Mouse (Mus musculus): Measurements from ENCODE around the gene Exosc6. TPM values are rescaled to one million over a fixed set of nuclear protein-coding genes. Genes with fewer than 3 reads are reported as not detected.
A peak's percentile ranks its signal among the peaks of the same experiment; 100 is the strongest.
"Not testable (repeated sequence)": the region's sequence is repeated elsewhere in the genome, so short reads cannot be mapped to it uniquely, and the experiment has no call there.

The Exosc6 gene
- total and polyA plus RNA-seq, 2 experiments from 2014 or later, result not detected

- DNase-seq (ENCODE audit: low spot score), result no peak
- H3K4me3 ChIP-seq (ENCODE audit: low read length), result no peak overlapping the region
- TF ChIP-seq CTCF (IDR thresholded peaks at IDR 0.05; ENCODE audit: low read depth), result no peak
- no peak overlapping the region for H3K27ac ChIP-seq
- no peaks in the 10 kb centered on the region for H3K4me1 ChIP-seq (ENCODE audit: insufficient read depth, low read length)
- ATAC-seq, result no peak
- H3K9ac ChIP-seq (replicated peaks; ENCODE audit: low read length), result no peak overlapping the region
- 31% methylated on average over 10 of the region's 10 CpGs for WGBS
- no peaks in the 10 kb centered on the region for H3K9me3 ChIP-seq (ENCODE audit: low read length)
- H3K36me3 ChIP-seq (ENCODE audit: insufficient read depth, low read length), result no peaks in the 10 kb centered on the region
- H3K27me3 ChIP-seq (ENCODE audit: insufficient read depth, low read length), result no peaks in the 10 kb centered on the region
- no peak overlapping the region for H3K4me2 ChIP-seq (ENCODE audit: low read depth, low read length)
Observed at GRCm38 (mm10) chr8:111067439-111067838, 11.3 kb downstream of the Exosc6 start.

DNA sequence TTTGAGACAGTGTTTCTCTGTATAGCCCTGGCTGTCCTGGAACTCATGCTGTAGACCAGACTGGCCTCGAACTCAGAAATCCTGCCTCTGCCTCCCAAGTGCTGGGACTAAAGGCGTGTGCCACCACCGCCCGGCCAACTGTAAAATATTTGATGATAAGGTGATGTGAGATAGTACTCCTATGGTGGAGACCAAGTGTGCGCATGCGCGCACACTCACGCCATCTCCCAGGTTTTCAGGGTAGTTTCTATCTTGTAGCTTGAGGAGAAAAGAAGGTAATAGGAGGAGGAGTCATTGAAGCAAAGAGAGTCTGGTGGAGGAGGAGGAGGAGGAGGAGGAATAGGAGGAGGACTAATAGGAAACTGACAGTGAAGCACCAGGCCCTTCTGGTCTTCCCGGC is 12.5 kb downstream of the Exosc6 start:
- 91% methylated on average over 9 of the region's 9 CpGs for WGBS

GRCm38 (mm10) chr8:111075926-111076325 is 19.8 kb downstream of the Exosc6 start:
- no peak for TF ChIP-seq CTCF (IDR thresholded peaks at IDR 0.05; ENCODE audit: low read depth)
- no peak for ATAC-seq

More for the DNA sequence above, 12.5 kb downstream of the Exosc6 start:
- H3K27ac ChIP-seq; H3K9ac ChIP-seq (replicated peaks; ENCODE audit: low read length); H3K27me3 ChIP-seq (ENCODE audit: insufficient read depth, low read length); H3K4me2 ChIP-seq (ENCODE audit: low read depth, low read length); DNase-seq (ENCODE audit: low spot score); ATAC-seq; H3K4me1 ChIP-seq (ENCODE audit: insufficient read depth, low read length); H3K4me3 ChIP-seq (ENCODE audit: low read length); H3K9me3 ChIP-seq (ENCODE audit: low read length); H3K36me3 ChIP-seq (ENCODE audit: insufficient read depth, low read length): not testable (repeated sequence)

GRCm38 (mm10) chr8:111079461-111079860 is 23.3 kb downstream of the Exosc6 start:
- Histone ChIP-seq H3K36me3 (ENCODE audit: insufficient read depth, low read length) (no peaks in the 10 kb centered on the region), H3K4me3 (ENCODE audit: low read length) (no peak overlapping the region), H3K9me3 (ENCODE audit: low read length) (no peaks in the 10 kb centered on the region), H3K27me3 (ENCODE audit: insufficient read depth, low read length) (no peaks in the 10 kb centered on the region), H3K4me1 (ENCODE audit: insufficient read depth, low read length) (no peaks in the 10 kb centered on the region), H3K9ac (replicated peaks; ENCODE audit: low read length) (no peak overlapping the region), H3K27ac (no peak overlapping the region), H3K4me2 (ENCODE audit: low read depth, low read length) (no peak overlapping the region)
- 45% methylated on average over 5 of the region's 5 CpGs for WGBS
- no peak for ATAC-seq
- DNase-seq (ENCODE audit: low spot score), result no peak
- TF ChIP-seq CTCF (IDR thresholded peaks at IDR 0.05; ENCODE audit: low read depth), result no peak

More at GRCm38 (mm10) chr8:111075926-111076325, 19.8 kb downstream of the Exosc6 start:
- Histone ChIP-seq H3K4me3 (ENCODE audit: low read length) (no peak overlapping the region), H3K4me1 (ENCODE audit: insufficient read depth, low read length) (no peaks in the 10 kb centered on the region), H3K27ac (no peak overlapping the region), H3K9me3 (ENCODE audit: low read length) (no peaks in the 10 kb centered on the region), H3K27me3 (ENCODE audit: insufficient read depth, low read length) (no peaks in the 10 kb centered on the region), H3K36me3 (ENCODE audit: insufficient read depth, low read length) (no peaks in the 10 kb centered on the region), H3K9ac (replicated peaks; ENCODE audit: low read length) (no peak overlapping the region), H3K4me2 (ENCODE audit: low read depth, low read length) (no peak overlapping the region)
- no peak for DNase-seq (ENCODE audit: low spot score)
- 71% methylated on average over 3 of the region's 3 CpGs for WGBS

DNA sequence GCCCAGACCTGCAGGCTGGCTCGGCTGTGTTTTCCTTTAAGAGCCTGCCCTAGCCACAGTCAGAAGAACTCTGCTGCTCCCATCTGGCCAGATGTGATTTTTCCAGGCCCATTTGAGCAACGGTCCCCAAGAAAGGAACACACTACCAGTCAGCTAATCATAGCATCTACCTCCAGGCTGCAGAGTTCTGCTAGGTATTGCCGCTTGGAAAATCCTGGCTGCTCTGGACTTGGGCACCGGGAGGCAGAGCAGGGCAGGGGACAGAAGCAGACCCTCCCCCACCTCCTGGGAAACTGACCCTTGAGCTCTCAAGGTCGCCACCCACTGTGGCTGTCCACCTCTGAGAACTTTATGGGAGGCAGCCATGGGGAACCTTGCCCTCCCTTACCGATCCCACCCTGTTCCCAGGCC is 23.7 kb downstream of the Exosc6 start:
- Histone ChIP-seq H3K27me3 (ENCODE audit: insufficient read depth, low read length) (no peaks in the 10 kb centered on the region), H3K4me1 (ENCODE audit: insufficient read depth, low read length) (no peaks in the 10 kb centered on the region), H3K36me3 (ENCODE audit: insufficient read depth, low read length) (no peaks in the 10 kb centered on the region), H3K9me3 (ENCODE audit: low read length) (no peaks in the 10 kb centered on the region), H3K27ac (no peak overlapping the region), H3K4me3 (ENCODE audit: low read length) (no peak overlapping the region), H3K9ac (replicated peaks; ENCODE audit: low read length) (no peak overlapping the region), H3K4me2 (ENCODE audit: low read depth, low read length) (no peak overlapping the region)
- ATAC-seq (no peak), DNase-seq (ENCODE audit: low spot score) (peak; percentile 42)
- WGBS, result 24% methylated on average over 6 of the region's 6 CpGs
- peak; percentile 50 for TF ChIP-seq CTCF (IDR thresholded peaks at IDR 0.05; ENCODE audit: low read depth)

DNA sequence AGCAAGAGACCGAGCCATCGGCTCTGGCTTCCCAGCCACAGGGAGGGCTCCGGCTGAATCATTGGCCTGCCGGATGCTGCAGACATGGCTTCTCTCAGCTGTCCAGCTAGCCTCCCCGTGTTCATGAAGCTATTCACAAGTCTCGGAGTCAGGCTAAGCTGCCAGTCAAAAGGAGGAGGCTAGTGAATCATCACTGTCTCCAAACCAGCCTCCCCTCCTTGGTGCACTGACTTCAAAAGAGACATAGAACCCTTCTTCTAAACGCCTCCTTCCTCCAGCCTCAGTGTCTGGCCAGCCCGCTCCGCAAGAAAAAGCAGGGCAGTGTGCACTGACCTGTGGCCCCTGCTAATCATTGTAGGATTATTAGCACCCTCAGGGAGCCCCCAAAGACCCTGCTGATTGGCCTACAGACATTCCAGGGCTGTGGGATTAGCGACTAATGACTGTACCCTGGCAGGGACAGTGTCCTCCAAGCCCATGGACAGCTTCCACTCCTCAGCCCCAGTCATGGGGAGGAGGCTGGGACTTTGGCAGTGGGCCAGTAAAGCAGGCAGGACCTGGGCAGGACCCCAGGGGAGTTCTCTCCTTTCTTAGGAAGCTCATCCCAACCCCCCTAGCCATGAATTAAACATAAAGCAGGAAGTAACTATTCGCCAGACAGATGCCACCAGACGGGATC is 25.6 kb downstream of the Exosc6 start:
- WGBS, result 51% methylated on average over 12 of the region's 12 CpGs
- peak; percentile 13 for DNase-seq (ENCODE audit: low spot score)
- H3K27me3 ChIP-seq (ENCODE audit: insufficient read depth, low read length), result no peaks in the 10 kb centered on the region
- H3K4me2 ChIP-seq (ENCODE audit: low read depth, low read length), result no peak overlapping the region
- no peak overlapping the region for H3K9ac ChIP-seq (replicated peaks; ENCODE audit: low read length)
- H3K27ac ChIP-seq, result no peak overlapping the region
- no peaks in the 10 kb centered on the region for H3K9me3 ChIP-seq (ENCODE audit: low read length)
- no peak overlapping the region for H3K4me3 ChIP-seq (ENCODE audit: low read length)
- no peaks in the 10 kb centered on the region for H3K36me3 ChIP-seq (ENCODE audit: insufficient read depth, low read length)
- H3K4me1 ChIP-seq (ENCODE audit: insufficient read depth, low read length), result no peaks in the 10 kb centered on the region
- no peak for TF ChIP-seq CTCF (IDR thresholded peaks at IDR 0.05; ENCODE audit: low read depth)
- ATAC-seq, result no peak

- H3K4me3 ChIP-seq (ENCODE audit: low read length); ATAC-seq; H3K4me1 ChIP-seq (ENCODE audit: insufficient read depth, low read length); H3K9ac ChIP-seq (replicated peaks; ENCODE audit: low read length); H3K27ac ChIP-seq; H3K27me3 ChIP-seq (ENCODE audit: insufficient read depth, low read length); H3K36me3 ChIP-seq (ENCODE audit: insufficient read depth, low read length); H3K4me2 ChIP-seq (ENCODE audit: low read depth, low read length); DNase-seq (ENCODE audit: low spot score); H3K9me3 ChIP-seq (ENCODE audit: low read length): not testable (repeated sequence)
- WGBS, result 96% methylated on average over 5 of the region's 5 CpGs
Observed at GRCm38 (mm10) chr8:111083936-111084335, 27.8 kb downstream of the Exosc6 start.
